Mouse (Mus musculus): Measurements from ENCODE around the gene Man2b1.
"Not testable (repeated sequence)": the region's sequence is repeated elsewhere in the genome, so short reads cannot be mapped to it uniquely, and the experiment has no call there.

Gene Man2b1

GRCm38 (mm10) chr8:85074617-85075016 is 8.5 kb upstream of the Man2b1 start:
- no peak for DNase-seq

DNA sequence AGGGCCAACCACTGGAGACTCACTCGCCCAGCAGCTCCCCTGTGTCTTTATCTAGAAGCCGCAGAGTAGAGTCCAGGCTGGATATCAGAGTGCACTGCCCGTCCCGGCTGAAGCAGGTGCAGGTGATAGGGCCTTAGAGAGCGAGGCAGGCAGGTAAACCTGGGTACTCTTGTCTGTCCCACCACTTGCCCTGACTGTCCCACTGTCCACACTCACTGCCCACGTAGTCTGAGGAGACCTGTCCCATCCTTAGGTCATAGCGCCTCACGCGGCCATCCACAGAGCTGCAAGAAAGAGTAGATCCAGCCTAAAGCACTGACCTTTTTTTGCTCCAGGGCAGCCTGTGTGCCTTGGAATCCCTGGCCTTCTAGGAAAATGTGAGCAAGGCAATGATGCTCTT is 7.1 kb upstream of the Man2b1 start:
- no peak for DNase-seq

DNA sequence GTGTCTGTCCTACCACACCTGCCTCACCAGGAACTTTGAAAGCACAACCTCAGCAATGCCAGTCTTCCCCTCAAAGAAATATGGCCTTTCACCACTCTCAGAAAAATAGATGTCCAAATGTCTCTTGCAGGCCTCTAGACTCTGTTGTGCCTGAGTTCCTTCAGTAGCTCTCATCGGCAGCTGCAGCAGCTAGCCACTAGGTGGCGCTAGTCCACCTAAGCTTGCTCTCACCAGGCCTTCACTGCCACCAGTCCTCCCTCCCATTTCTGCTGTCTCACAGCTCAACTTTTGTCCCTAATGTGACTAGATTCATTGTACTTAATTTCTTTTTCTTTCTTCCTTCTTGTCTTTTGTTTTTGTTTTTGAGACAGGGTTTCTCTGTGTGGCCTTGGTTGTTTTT is 6.1 kb upstream of the Man2b1 start:
- peak; percentile 81 for DNase-seq

GRCm38 (mm10) chr8:85080214-85080531 is 2.9 kb upstream of the Man2b1 start:
- no peak for DNase-seq

DNA sequence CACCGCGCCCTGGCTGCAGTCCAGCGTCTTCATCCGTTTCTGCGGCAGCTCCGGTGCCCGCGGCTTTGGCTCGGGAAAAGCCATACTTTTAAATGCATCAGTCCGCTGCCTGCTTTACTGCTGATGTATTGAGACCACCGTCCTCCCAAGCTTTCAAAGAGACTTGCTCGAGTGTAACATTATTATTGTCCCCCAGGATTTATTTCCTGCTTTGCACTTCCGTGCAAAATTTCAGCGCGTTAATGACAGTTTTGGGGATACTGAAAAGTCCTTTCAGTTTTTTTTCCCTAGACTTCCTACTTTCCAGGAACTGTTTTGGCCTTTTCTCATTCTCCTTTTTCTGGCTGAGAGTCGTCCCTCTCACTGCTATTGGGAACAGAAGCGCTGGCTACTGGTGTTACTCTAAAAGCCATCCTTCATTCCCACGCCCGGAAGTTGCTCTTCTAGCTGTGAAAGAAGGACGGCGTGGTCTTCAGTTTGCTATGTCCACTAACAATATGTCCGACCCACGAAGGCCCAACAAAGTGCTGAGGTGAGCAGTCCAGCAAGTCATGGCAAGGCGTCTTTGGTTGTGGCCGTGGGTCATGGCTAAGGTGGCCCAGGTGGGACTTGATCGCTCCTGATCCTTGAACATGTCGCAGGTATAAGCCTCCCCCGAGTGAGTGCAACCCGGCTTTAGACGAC is 2.4 kb upstream of the Man2b1 start, which contains the start of gene Wdr83os:
Gene Wdr83os, plus strand, starts transcription at position 209 of the 684 bp plus-strand sequence.
- peak; percentile 56 for DNase-seq

- DNase-seq: no peak
These were observed 1.9 kb upstream of the Man2b1 start, which contains the start of gene Wdr83 for GRCm38 (mm10) chr8:85081216-85081555. Gene Wdr83, minus strand, starts transcription at chr8:85081306.

DNA sequence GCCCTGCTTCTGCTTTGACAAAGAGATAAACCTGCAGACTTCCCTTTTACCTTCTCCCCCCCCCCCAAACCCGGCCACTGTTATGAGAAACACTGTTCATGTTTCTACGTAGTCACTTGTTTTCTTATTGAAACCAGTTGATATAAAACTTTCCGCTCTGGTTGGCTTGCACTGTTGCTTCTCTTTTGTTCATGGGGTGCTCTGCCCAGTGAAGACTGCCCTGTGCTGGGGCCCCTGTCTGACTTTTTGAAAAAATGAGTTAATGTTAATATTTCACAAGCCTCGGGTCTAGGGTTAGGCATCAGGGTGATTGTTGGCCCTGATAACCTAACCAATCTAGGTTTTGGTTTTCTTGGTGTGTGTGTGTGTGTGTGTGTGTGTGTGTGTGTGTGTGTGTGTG is 901 bp upstream of the Man2b1 start:
- not testable (repeated sequence) for DNase-seq

GRCm38 (mm10) chr8:85084633-85085032 is 1.6 kb downstream of the Man2b1 start:
- DNase-seq: no peak

GRCm38 (mm10) chr8:85086238-85086637 is 3.2 kb downstream of the Man2b1 start:
- no peak for DNase-seq

DNA sequence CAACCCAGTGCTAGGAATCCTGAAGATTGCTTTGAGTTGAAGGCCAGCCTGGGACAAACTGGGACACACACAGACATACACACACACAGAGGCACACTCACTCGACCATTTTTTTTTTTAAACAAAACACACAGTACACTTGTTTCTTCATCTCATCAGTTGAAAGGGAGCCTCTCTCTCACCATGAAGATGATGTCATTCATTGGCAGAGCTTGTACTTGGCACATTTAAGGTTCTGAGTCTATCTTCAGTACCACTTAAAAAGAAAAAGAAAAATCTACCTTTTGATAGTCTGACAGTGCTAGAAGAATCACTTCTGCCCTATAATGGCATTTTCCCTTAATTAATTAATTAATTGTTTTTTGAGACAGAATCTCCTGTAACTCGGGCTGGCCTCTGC is 5.7 kb downstream of the Man2b1 start:
- DNase-seq: no peak

- no peak for DNase-seq
These were observed 7.8 kb downstream of the Man2b1 start for GRCm38 (mm10) chr8:85090856-85091255.

DNA sequence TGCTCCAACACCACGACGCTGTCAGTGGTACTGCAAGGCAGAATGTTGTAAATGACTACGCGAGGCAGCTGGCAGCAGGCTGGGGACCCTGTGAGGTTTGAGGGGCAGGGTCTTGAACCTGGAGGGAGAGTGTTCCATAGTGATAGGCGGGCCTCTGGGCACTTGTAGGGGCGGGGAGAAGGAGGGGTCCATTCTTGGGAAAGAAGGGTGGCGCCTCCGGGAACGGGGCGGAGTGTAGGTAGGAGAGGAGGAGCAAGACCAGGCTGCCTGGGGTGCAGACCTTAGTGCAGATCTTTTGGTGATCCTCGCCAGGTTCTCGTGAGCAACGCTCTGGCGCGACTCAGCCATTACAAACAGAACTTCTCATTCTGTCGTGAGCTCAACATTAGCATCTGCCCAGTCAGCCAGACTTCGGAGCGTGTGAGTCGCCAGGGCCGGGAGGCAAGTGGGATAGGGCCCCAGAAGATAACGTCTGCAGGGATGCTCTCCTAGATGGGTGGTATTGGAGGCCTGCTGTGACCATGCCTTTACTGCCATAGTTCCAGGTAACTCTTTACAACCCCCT is 8.5 kb downstream of the Man2b1 start:
- no peak for DNase-seq

DNA sequence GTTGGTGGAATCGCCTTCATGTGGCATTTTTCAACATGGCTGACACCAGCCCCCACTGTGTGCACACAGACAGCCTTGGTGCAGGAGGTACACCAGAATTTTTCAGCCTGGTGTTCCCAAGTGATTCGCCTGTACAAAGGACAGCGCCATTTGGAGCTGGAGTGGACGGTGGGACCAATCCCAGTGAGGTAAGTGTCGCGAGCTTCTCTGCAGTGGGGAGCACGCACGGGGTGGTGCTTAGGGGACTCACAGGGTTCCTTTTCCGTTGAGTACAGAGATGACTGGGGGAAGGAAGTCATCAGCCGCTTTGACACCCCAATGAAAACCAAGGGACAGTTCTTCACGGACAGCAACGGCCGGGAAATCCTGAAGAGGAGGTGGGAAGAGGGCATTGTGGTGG is 12.0 kb downstream of the Man2b1 start:
- no peak for DNase-seq

- no peak for DNase-seq
These were observed 12.5 kb downstream of the Man2b1 start for GRCm38 (mm10) chr8:85095566-85095965.

DNA sequence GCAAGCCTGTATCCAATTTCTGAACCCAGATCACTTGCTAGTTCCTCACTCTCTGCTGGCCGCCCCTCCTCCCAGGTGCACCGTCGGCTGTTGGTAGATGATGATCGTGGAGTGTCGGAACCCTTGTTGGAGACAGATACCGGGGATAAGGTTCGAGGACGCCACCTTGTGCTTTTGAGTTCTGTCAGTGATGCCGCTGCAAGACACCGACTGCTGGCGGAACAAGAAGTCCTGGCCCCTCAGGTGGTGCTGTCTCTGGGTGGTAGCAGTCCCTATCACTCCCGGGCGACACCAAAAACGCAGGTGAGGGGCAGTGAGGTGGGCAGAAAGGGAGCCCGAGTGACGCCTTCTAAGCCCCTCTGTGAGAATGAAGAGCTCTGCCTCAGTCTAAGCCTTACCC is 13.1 kb downstream of the Man2b1 start:
- DNase-seq: no peak

- DNase-seq: no peak
These were observed 13.8 kb downstream of the Man2b1 start for GRCm38 (mm10) chr8:85096850-85097249.

DNA sequence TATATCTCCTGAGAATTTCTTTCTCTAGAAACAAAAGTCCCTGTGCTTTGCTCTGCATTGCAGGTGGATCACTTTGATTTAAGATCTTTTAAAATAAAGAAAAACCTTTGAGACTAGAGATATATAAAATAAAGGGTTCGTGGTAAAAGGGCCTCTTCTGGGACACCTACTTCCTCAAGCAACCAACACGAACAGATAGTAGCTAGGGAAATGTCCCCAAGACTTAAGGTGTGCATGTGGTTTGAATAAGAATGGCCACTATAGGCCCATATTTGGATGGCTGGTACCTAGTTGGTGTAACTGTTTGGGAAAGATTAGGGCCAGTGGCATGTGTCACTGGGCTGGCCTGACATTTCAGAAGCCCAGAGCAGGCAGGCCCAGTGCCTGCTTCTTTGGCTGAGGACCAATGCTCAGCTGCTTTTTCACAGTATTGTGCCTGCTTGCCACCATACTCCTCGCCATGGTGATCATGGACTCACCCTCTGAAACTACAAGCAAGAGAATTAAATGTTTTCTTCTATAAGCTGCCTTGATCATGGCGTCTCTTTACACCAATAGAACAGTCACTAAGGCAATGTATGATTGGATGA is 17.1 kb downstream of the Man2b1 start:
- DNase-seq: no peak

- DNase-seq: no peak
These were observed 30.2 kb downstream of the Man2b1 start for GRCm38 (mm10) chr8:85113241-85113640.

- no peak for DNase-seq
These were observed 32.4 kb downstream of the Man2b1 start for GRCm38 (mm10) chr8:85115501-85115900.

DNA sequence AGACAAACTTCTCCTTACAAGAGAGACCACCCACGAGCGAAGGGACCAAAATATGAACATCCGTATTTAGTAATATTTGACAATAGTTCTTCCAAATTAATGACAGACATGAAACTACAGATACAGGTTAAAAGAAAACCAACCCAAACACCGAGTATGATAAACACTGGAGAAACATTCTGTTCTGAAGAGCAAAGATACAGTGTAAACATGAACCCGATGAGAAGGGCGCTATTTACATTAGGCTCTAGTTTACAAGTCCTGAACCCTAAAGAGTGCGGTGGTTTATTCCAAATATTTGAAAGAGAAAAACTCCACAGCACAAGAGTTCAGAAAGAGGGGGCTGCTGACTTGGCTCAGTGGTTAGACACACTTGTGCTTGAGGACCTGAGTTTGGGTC is 33.9 kb downstream of the Man2b1 start:
- DNase-seq: no peak

DNA sequence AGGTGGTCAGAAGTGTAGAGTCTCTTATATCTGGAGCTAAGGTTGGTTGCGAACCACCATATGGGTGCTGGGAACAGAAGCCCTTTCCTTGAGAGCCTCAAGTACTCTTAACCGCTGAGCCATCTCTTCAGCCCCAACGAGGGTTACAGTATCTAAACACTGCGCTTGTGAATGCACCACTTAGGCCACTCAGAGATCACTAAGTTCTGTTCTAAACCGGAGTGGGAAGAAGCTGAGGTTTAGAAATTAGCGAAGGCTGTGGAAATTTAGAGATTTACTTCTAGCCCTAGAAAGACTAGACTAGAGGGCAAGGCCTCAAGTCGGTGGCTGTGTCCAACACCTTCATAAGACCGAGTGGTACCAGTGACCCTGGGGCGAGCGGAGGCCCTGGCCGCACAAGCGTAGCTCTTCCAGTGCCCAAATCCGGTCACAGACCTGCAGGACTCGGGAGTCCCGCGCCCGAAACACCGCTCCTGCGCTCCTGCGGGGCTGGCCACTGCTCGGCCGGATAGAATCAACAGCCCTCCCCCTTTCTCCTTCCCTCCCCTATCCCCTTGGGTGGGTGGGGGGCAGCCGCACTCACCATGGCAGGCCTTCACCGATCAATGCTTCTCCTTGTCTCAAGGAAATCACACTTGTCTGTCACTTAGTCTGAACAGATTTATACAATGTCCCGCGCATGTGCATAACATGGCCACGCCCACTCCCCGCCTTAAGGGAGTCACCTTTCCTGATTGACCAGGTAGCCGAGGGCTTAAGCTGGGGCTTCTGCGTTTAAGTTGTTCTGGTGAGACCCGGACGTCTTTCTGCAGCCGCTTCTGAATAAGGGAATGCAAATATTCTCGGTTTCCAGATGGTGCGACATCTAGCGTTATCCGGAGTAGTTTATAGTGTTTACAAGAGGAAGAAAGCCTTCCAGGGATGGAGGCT is 36.2 kb downstream of the Man2b1 start:
- DNase-seq: peak; percentile 82

DNA sequence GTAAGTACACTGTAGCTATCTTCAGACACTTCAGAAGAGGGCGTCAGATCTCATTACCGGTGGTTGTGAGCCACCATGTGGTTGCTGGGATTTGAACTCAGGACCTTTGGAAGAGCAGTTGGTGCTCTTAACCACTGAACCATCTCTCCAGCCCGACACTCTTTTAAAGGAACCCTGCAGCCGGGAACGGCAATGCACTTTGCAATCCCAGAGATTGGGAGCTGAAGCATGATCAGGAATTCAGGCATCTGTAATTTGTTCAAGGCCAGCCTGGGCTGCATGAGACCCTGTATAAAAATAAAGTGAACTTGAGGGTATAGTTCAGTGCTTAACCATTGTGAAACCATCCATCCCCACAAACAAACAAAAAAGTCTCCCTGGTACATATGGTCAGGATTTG is 37.2 kb downstream of the Man2b1 start:
- DNase-seq: not testable (repeated sequence)

- DNase-seq: no peak
These were observed 39.9 kb downstream of the Man2b1 start, which contains the start of gene Zfp791 for GRCm38 (mm10) chr8:85122995-85123394. Gene Zfp791, minus strand, starts transcription at chr8:85123095.

DNA sequence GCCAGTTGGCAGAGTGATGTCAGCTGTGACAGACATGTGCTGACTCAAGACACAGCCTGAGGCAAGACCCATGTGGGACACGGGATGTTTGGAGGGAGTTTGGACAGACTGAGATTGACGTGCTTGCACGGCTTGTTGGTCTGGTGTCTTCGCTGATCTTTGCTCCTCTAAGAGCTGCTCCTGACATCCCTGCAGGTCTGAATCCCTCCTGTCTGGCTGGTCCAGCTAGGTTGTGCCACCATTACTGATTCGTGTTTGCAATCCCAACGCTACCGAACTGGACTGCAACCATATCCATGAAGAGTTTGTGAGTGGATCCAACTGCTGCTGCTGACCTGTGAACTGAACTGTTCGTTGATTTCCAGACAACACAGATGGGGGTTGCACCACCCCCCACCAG is 40.6 kb downstream of the Man2b1 start:
- no peak for DNase-seq
